Mouse (Mus musculus) inflammation-experienced regulatory T-cells, adult 16 weeks (primary cell): ENCODE results near the gene Slc5a12. TPM values are rescaled to one million over a fixed set of nuclear protein-coding genes. Genes with fewer than 3 reads are reported as not detected.

Experiments used
- polyA plus RNA-seq: library from polyadenylated mRNA; unstranded; fragments of 100-300 nt; shearing (Covaris generic); gene quantifications from one replicate; pipeline ENCODE4 v1.2.1, GENCODE M21; 2017

Gene Slc5a12
- not detected for polyA plus RNA-seq

DNA sequence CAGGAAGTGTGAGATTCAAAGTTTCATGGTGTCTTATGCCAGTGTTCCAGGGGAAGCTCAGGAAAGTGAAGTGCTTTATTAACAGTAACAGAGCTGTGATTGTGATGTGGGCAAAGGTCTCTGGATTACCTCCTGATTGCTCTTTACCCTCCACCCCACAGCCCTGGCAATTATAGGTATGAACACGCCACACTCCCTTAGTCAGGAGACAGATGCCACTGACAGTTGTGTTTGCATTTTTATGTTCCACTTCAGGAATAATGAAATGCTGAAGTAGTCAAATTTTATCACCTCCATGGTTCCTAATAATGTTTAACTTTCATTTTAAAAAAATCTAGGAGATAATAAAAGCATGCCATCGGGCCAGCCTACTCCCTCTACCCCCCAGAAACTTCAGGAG is at the start of gene Slc5a12:
Gene Slc5a12, plus strand, starts transcription at position 367 of the 400 bp plus-strand sequence.

Other genes with a start within 250 kb of the Slc5a12 start
- gene Fibin, start 234.1 kb upstream of the Slc5a12 start, polyA plus RNA-seq: not detected
- gene Muc15, start 124.0 kb downstream of the Slc5a12 start, polyA plus RNA-seq: not detected